Mouse (Mus musculus): ENCODE measurements at regions not wholly inside any gene's neighbourhood (a gene's known extent, or its start where the extent isn't known, plus 50 kb on each side); places are given as distances from the start of the nearest gene placed in this dataset.

- Histone ChIP-seq H3K36me3 (no peaks in the 10 kb centered on the region), H3K27me3 (no peaks in the 10 kb centered on the region), H3K9ac (no peak overlapping the region), H3K9me3 (replicated peaks) (no peaks in the 10 kb centered on the region), H3K4me2 (replicated peaks) (no peak overlapping the region), H3K27ac (replicated peaks) (no peak overlapping the region), H3K4me3 (replicated peaks) (no peak overlapping the region), H3K4me1 (peaks cover 8% of the 10 kb centered on the region; the same call in 1 of the 2 replicates)
- no peak for ATAC-seq (ENCODE audit: insufficient number of reproducible peaks, low FRiP score, low TSS enrichment, low read depth)
- 33% methylated on average over 7 of the region's 7 CpGs for WGBS
Observed at GRCm38 (mm10) chr2:105612706-105613105, 56.0 kb upstream of the Pax6 start.

GRCm38 (mm10) chr2:105613243-105613642, 55.5 kb upstream of the Pax6 start:
- no peaks in the 10 kb centered on the region for H3K9me3 ChIP-seq (replicated peaks)
- no peak overlapping the region for H3K4me3 ChIP-seq (replicated peaks)
- H3K4me2 ChIP-seq (replicated peaks): no peak overlapping the region
- WGBS: 70% methylated on average over 6 of the region's 6 CpGs
- ATAC-seq (ENCODE audit: insufficient number of reproducible peaks, low FRiP score, low TSS enrichment, low read depth): no peak
- H3K27me3 ChIP-seq: no peaks in the 10 kb centered on the region
- no peak overlapping the region for H3K27ac ChIP-seq (replicated peaks)
- no peaks in the 10 kb centered on the region for H3K36me3 ChIP-seq
- no peak overlapping the region for H3K9ac ChIP-seq
- H3K4me1 ChIP-seq: peaks cover 8% of the 10 kb centered on the region; the same call in 1 of the 2 replicates

DNA sequence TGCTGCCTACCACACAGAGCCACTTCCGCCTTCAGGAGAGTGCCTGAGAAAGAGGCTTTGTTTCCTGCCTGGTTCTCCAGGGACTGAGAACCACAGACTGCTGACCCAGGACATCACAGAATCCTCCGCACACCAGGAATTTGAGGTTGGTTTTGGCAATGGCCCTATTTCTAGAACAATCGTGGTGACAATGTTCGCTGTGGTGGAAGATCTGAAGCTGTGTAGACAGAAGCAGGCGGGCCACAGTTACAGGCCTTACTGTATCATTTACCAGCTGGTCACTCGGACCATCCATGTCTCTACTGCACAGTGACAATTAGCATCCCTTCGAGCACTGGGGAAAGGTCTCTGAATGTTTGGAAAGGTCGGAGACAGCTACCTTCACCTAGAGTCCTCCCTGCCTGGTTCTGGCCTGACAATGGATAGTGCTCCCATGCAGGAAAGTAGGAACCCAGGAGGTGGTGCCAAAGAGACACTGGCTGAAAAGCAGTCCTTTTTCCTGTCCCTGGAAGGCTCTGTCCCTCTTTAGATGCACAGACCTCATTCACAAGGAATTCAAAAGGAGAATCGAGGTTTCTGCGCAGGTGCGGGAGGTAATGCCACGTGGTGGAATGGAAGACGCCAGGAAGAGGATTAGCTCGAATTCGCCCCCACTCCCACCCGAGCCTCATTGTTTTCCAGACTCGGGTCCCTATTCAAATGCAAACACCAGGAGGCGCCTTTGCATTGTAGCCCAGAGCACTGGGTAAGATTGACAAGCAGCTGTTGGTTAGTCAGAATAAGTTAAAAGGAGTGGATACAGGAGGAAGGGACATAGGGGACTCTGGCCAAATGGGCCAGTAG, 52.6 kb upstream of the Pax6 start:
- H3K27me3 ChIP-seq: no peaks in the 10 kb centered on the region
- 29% methylated on average over 18 of the region's 18 CpGs for WGBS
- H3K4me2 ChIP-seq (replicated peaks): peak overlapping the region; percentile 42
- ATAC-seq (ENCODE audit: insufficient number of reproducible peaks, low FRiP score, low TSS enrichment, low read depth): 0 out of 2 replicates have a peak, but pooled peaks have one; percentile 21
- H3K9me3 ChIP-seq (replicated peaks): no peaks in the 10 kb centered on the region
- no peaks in the 10 kb centered on the region for H3K36me3 ChIP-seq
- no peak overlapping the region for H3K9ac ChIP-seq
- peak overlapping the region; percentile 12; the same call in 1 of the 2 replicates for H3K4me3 ChIP-seq (replicated peaks)
- H3K27ac ChIP-seq (replicated peaks): no peak overlapping the region
- peaks cover 8% of the 10 kb centered on the region; the same call in 1 of the 2 replicates for H3K4me1 ChIP-seq

Measured in embryonic facial prominence, embryonic 15.5 days (tissue).